Mouse (Mus musculus) hindbrain, embryonic 13.5 days (tissue): ENCODE results near the gene Mrpl33. TPM values are rescaled to one million over a fixed set of nuclear protein-coding genes. Genes with fewer than 3 reads are reported as not detected.

ENCODE experiments used
- ATAC-seq: fragments of 200-750 bp; cut with Nextera tagmentation; 2 replicates; pipeline ENCODE4 v1.8.0; 2017; ENCODE audit warnings: moderate TSS enrichment; ENCODE audit not compliant: low FRiP score
- H3K27ac ChIP-seq: fragments of 300-500 bp; sonication (generic); 2 replicates; pipeline ENCODE4 v1.5.1; 2015; ENCODE audit warnings: inconsistent platforms, mild to moderate bottlenecking, moderate library complexity
- H3K27me3 ChIP-seq: fragments of 300-500 bp; sonication (generic); 2 replicates; pipeline ENCODE4 v1.6.1; 2015; ENCODE audit warnings: mild to moderate bottlenecking, inconsistent platforms
- H3K36me3 ChIP-seq: fragments of 300-500 bp; sonication (generic); 2 replicates; pipeline ENCODE4 v1.6.1; 2015; ENCODE audit warnings: mild to moderate bottlenecking, inconsistent platforms
- H3K4me1 ChIP-seq: fragments of 300-500 bp; sonication (generic); replicated peaks from 2 replicates; pipeline ENCODE4 v1.6.1; 2015; ENCODE audit warnings: inconsistent platforms
- H3K4me2 ChIP-seq: fragments of 300-500 bp; sonication (generic); 2 replicates; pipeline ENCODE4 v1.6.1; 2015; ENCODE audit warnings: inconsistent platforms, mild to moderate bottlenecking, moderate library complexity
- H3K4me3 ChIP-seq: fragments of 300-500 bp; sonication (generic); 2 replicates; pipeline ENCODE4 v1.5.1; 2015; ENCODE audit warnings: mild to moderate bottlenecking, inconsistent platforms
- H3K9ac ChIP-seq: fragments of 300-500 bp; sonication (generic); 2 replicates; pipeline ENCODE4 v1.6.1; 2015; ENCODE audit warnings: mild to moderate bottlenecking, inconsistent platforms
- H3K9me3 ChIP-seq: fragments of 300-500 bp; sonication (generic); 2 replicates; pipeline ENCODE4 v1.6.1; 2016; ENCODE audit warnings: inconsistent platforms
- WGBS: fragments of 180-500 bp; shearing (Covaris S2); methylation state at CpG from one replicate; pipeline ENCODE4 v1.1.7; 2015; 5-methylcytosine and 5-hydroxymethylcytosine counted together
- microRNA-seq: library from miRNA; unstranded; fragments of <30 nt; microRNA quantifications from one replicate; pipeline ENCODE4, GENCODE M21; 2016
- polyA plus RNA-seq: library from polyadenylated mRNA; unstranded; fragments of >200 nt; fragmentation: Nextera tagmentation; extraction: Ambion mirVana; gene quantifications from 2 replicates; pipeline ENCODE4 v1.2.1, GENCODE M21; 2015

Gene Mrpl33
- polyA plus RNA-seq, 1 experiment from 2014 or later, result 197 TPM

GRCm38 (mm10) chr5:31713841-31714264 lies 117.1 kb downstream of the Mrpl33 start:
- peaks cover 4% of the 10 kb centered on the region; the same call in 1 of the 2 replicates for H3K36me3 ChIP-seq
- H3K9ac ChIP-seq, result no peak overlapping the region
- no peak overlapping the region for H3K4me3 ChIP-seq
- no peak overlapping the region for H3K4me2 ChIP-seq
- WGBS, result 83% methylated on average over 5 of the region's 5 CpGs
- H3K9me3 ChIP-seq, result no peaks in the 10 kb centered on the region
- no peak for ATAC-seq
- H3K4me1 ChIP-seq, result no peaks in the 10 kb centered on the region
- H3K27ac ChIP-seq, result no peak overlapping the region
- H3K27me3 ChIP-seq, result no peaks in the 10 kb centered on the region

Small RNAs within 50 kb of the gene (microRNA-seq; reads per million reads assigned to microRNA genes)
- gene Mir3473e, result not detected

Other genes starting within 250 kb of the Mrpl33 start
- gene Zfp512, start 144.5 kb upstream of the Mrpl33 start, polyA plus RNA-seq, result 111 and 126 TPM in 2 replicates
- 0.25 TPM in 1 of 2 replicates, not detected in the other for gene 4930548H24Rik, start 111.2 kb upstream of the Mrpl33 start, polyA plus RNA-seq
- gene Gpn1, start 102.2 kb upstream of the Mrpl33 start, polyA plus RNA-seq, result 74.0 and 83.8 TPM in 2 replicates
- 35.6 and 42.4 TPM in 2 replicates for gene Slc4a1ap, start 69.9 kb upstream of the Mrpl33 start, polyA plus RNA-seq
- gene Supt7l, start 69.1 kb upstream of the Mrpl33 start, polyA plus RNA-seq, result 26.3 and 28.8 TPM in 2 replicates
- 2.1 and 2.8 TPM in 2 replicates for gene Rbks, start 100.7 kb downstream of the Mrpl33 start, polyA plus RNA-seq
- gene Babam2, start 100.7 kb downstream of the Mrpl33 start, polyA plus RNA-seq, result 58.4 and 61.1 TPM in 2 replicates